Mouse (Mus musculus): ENCODE results near the gene Kcnk10. TPM values are rescaled to one million over a fixed set of nuclear protein-coding genes. Genes with fewer than 3 reads are reported as not detected.

Gene Kcnk10
- total and polyA plus RNA-seq, 2 experiments from 2014 or later: 31.5 to 39.9 TPM

DNA sequence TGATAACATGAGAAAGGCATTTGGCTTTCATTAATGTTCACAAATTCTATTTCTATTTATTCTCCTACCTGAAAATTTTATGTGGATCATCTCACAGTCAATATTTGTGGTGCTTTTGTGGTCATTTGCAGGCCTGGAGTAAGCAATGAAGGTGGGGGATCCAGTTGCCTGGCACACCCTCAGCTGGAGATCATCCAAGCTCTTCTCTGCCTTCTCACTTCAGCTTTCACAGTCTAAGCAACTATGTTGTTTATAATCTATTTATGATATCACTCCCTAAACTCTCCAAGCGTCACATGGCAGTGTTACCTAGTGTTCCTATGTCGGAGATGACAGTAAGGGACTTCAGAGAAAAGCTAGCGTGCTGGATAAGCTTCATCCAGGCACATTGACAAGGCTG, 18.1 kb downstream of the Kcnk10 start:
- 0 out of 2 replicates have a peak, but pooled peaks cover 5% of the 10 kb centered on the region for H3K4me1 ChIP-seq (ENCODE audit: insufficient read depth, low read length)
- no peak overlapping the region for H3K4me3 ChIP-seq (ENCODE audit: low read length)
- DNase-seq (ENCODE audit: low spot score): no peak
- no peak for ATAC-seq
- 74% methylated on average over 3 of the region's 3 CpGs for WGBS
- no peak overlapping the region for H3K4me2 ChIP-seq (ENCODE audit: low read depth, low read length)
- H3K9ac ChIP-seq (replicated peaks; ENCODE audit: low read length): no peak overlapping the region
- H3K27ac ChIP-seq: no peak overlapping the region
- no peaks in the 10 kb centered on the region for H3K36me3 ChIP-seq (ENCODE audit: insufficient read depth, low read length)
- no peaks in the 10 kb centered on the region for H3K27me3 ChIP-seq (ENCODE audit: insufficient read depth, low read length)
- TF ChIP-seq CTCF (IDR thresholded peaks at IDR 0.05; ENCODE audit: low read depth): no peak
- no peaks in the 10 kb centered on the region for H3K9me3 ChIP-seq (ENCODE audit: low read length)

DNA sequence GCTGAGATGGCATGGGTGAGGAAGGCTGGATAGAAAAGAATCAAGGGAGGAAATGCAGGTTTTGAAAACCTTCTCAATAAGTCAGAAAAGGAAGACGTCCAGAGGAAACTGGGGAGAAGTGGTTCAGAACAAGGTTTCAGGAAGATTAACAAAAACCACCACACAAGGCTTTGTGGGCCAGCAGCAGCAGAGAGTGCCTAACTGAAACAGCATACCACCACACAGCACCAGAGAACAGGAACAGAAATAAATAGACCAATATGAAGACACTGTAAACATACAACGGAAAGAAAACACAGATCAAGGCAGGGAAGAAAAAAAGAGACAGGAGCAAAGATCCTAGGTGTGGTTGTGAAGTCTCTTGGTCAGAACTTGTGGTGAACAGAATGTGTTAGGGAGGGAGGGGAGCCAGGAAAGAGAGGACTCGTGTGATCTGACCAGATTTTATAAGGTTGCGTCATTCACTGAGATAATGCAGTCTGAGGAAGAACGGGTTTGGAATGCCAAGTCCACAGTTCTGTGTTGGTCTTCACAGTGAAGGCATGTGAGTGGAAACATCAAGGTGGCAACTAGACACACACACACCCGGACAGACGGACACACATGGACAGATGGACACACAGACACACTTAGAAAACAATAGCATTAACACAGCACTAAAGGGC, 21.0 kb downstream of the Kcnk10 start:
- H3K4me2 ChIP-seq (ENCODE audit: low read depth, low read length): no peak overlapping the region
- 79% methylated on average over 7 of the region's 7 CpGs for WGBS
- no peak for TF ChIP-seq CTCF (IDR thresholded peaks at IDR 0.05; ENCODE audit: low read depth)
- no peak overlapping the region for H3K9ac ChIP-seq (replicated peaks; ENCODE audit: low read length)
- ATAC-seq: no peak
- DNase-seq (ENCODE audit: low spot score): no peak
- no peak overlapping the region for H3K4me3 ChIP-seq (ENCODE audit: low read length)
- no peaks in the 10 kb centered on the region for H3K27me3 ChIP-seq (ENCODE audit: insufficient read depth, low read length)
- H3K36me3 ChIP-seq (ENCODE audit: insufficient read depth, low read length): no peaks in the 10 kb centered on the region
- H3K4me1 ChIP-seq (ENCODE audit: insufficient read depth, low read length): no peaks in the 10 kb centered on the region
- H3K27ac ChIP-seq: no peak overlapping the region
- no peaks in the 10 kb centered on the region for H3K9me3 ChIP-seq (ENCODE audit: low read length)

DNA sequence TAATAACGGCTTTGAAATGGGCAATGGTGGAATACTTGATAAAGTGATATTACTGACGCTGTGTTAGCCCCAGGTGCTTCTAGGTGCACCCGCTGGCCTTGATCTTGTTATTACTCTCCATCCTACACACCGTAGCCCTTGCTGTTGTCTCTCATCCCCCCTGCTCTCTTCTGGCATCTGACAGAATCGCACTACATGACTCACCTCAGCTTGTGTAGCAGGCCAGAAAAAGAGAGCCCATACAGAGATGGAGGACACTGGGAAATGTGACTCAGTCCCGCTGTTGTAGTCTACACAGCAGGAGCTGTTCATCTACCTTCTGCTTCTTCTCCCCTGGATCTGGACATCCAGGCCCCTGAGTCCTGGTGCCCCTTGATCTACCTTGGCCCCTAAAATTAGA, 28.1 kb downstream of the Kcnk10 start:
- Histone ChIP-seq H3K27me3 (ENCODE audit: insufficient read depth, low read length) (no peaks in the 10 kb centered on the region), H3K27ac (no peak overlapping the region), H3K36me3 (ENCODE audit: insufficient read depth, low read length) (no peaks in the 10 kb centered on the region), H3K9me3 (ENCODE audit: low read length) (no peaks in the 10 kb centered on the region), H3K9ac (replicated peaks; ENCODE audit: low read length) (no peak overlapping the region), H3K4me3 (ENCODE audit: low read length) (no peak overlapping the region), H3K4me2 (ENCODE audit: low read depth, low read length) (no peak overlapping the region), H3K4me1 (ENCODE audit: insufficient read depth, low read length) (no peaks in the 10 kb centered on the region)
- 91% methylated on average over 6 of the region's 6 CpGs for WGBS
- DNase-seq (ENCODE audit: low spot score): no peak
- no peak for ATAC-seq
- TF ChIP-seq CTCF (IDR thresholded peaks at IDR 0.05; ENCODE audit: low read depth): no peak

DNA sequence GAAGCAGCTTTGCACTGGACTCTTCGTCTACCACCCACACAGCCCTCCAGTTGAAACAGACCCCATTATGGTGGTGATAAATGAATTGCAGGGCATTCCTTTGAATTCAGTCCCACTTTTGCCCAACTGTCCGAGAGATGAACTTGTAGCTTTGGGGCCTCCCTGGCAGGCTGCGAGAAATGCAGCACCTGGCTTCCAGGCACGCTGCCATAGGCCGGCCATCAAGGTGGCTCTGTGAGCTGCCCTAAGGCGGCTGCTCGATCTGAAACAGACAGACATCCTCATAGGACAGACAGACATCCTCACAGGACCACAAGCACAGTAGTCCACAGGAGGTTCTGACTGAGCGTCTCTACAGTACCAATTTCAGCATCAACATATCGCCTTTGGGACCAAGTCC, 30.0 kb downstream of the Kcnk10 start:
- Histone ChIP-seq H3K27ac (no peak overlapping the region), H3K36me3 (ENCODE audit: insufficient read depth, low read length) (no peaks in the 10 kb centered on the region), H3K4me3 (ENCODE audit: low read length) (no peak overlapping the region), H3K9ac (replicated peaks; ENCODE audit: low read length) (no peak overlapping the region), H3K9me3 (ENCODE audit: low read length) (no peaks in the 10 kb centered on the region), H3K27me3 (ENCODE audit: insufficient read depth, low read length) (no peaks in the 10 kb centered on the region), H3K4me1 (ENCODE audit: insufficient read depth, low read length) (no peaks in the 10 kb centered on the region), H3K4me2 (ENCODE audit: low read depth, low read length) (no peak overlapping the region)
- ATAC-seq (no peak), DNase-seq (ENCODE audit: low spot score) (no peak)
- WGBS: 74% methylated on average over 9 of the region's 9 CpGs
- TF ChIP-seq CTCF (IDR thresholded peaks at IDR 0.05; ENCODE audit: low read depth): no peak

DNA sequence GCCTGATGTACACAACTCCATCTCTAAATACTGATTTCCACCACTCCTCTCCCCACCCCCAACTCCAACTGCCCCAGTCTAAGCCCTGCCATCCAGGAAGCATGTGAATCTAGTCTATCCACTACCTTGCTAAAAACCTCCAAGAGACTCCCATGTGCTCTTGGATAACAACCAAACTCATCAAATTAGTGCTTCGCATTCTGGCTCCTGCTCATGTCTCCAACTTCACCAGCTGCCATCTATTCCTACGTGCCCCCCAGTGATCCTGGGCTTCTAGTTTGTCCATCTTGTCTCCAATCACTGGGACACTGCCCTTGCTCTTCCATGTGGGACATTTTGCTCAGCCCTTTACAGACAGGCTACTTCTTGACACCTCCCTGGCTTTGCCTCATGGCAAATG, 32.2 kb downstream of the Kcnk10 start:
- Histone ChIP-seq H3K4me3 (ENCODE audit: low read length) (no peak overlapping the region), H3K4me1 (ENCODE audit: insufficient read depth, low read length) (no peaks in the 10 kb centered on the region), H3K27ac (no peak overlapping the region), H3K4me2 (ENCODE audit: low read depth, low read length) (no peak overlapping the region), H3K27me3 (ENCODE audit: insufficient read depth, low read length) (no peaks in the 10 kb centered on the region), H3K9ac (replicated peaks; ENCODE audit: low read length) (no peak overlapping the region), H3K36me3 (ENCODE audit: insufficient read depth, low read length) (no peaks in the 10 kb centered on the region), H3K9me3 (ENCODE audit: low read length) (no peaks in the 10 kb centered on the region)
- 49% methylated on average over 2 of the region's 2 CpGs for WGBS
- DNase-seq (ENCODE audit: low spot score) (peak; percentile 56), ATAC-seq (0 out of 2 replicates have a peak, but pooled peaks have one; percentile 38)
- TF ChIP-seq CTCF (IDR thresholded peaks at IDR 0.05; ENCODE audit: low read depth): no peak

DNA sequence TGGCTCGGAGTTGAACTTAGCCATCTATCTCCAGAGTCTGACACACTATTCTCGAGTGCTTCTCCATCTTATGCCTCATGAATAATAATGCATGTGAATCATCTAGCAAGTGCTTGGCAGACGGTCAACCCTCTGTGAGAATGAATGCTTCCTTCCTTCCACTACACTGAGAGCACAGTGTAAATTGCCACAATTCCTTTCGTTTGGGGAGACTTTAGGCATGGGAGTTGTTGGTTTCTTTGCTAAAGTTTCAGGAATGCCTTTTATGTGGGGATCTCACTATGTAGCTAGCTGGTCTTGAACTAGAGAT, 32.9 kb downstream of the Kcnk10 start:
- H3K4me1 ChIP-seq (ENCODE audit: insufficient read depth, low read length): no peaks in the 10 kb centered on the region
- H3K36me3 ChIP-seq (ENCODE audit: insufficient read depth, low read length): no peaks in the 10 kb centered on the region
- H3K9me3 ChIP-seq (ENCODE audit: low read length): no peaks in the 10 kb centered on the region
- no peak overlapping the region for H3K9ac ChIP-seq (replicated peaks; ENCODE audit: low read length)
- no peak overlapping the region for H3K27ac ChIP-seq
- no peak overlapping the region for H3K4me3 ChIP-seq (ENCODE audit: low read length)
- DNase-seq (ENCODE audit: low spot score) (peak; percentile 27), ATAC-seq (no peak)
- TF ChIP-seq CTCF (IDR thresholded peaks at IDR 0.05; ENCODE audit: low read depth): no peak
- H3K4me2 ChIP-seq (ENCODE audit: low read depth, low read length): no peak overlapping the region
- WGBS: 38% methylated on average over 4 of the region's 4 CpGs
- no peaks in the 10 kb centered on the region for H3K27me3 ChIP-seq (ENCODE audit: insufficient read depth, low read length)

DNA sequence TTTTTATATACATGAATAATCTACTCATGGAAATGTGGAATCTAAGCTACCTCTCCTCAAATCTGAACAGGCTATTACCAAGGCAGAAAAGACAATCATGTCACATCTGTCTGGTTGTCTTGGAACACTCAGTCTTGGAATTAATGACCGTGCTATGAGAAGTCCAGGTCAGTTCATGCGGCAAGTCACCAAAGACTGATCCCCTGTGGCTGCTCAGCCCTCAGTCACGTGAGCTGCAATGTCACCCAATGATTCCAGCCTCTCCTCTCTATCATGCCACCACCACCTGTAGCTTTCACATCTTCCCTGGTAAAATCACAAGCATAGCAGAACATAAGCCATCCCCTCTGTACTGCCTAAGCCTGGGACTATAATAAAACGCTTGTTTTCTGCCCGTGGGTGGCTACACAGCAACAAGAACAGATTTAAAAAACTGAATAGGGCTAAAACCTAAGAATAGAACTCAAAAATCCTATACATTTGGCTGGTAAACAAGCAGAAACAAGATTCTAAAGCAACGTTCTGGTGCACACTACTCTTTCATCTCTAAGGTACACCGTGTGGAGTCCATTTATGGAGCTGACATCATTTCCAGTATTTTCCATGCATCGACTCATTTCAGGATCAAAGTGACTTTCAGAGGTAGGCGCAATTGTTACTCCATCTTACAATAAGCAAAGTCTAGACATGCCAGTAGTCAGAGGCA, 33.4 kb downstream of the Kcnk10 start:
- Histone ChIP-seq H3K36me3 (ENCODE audit: insufficient read depth, low read length) (no peaks in the 10 kb centered on the region), H3K27ac (no peak overlapping the region), H3K4me3 (ENCODE audit: low read length) (no peak overlapping the region), H3K9me3 (ENCODE audit: low read length) (no peaks in the 10 kb centered on the region), H3K27me3 (ENCODE audit: insufficient read depth, low read length) (no peaks in the 10 kb centered on the region), H3K4me2 (ENCODE audit: low read depth, low read length) (no peak overlapping the region), H3K4me1 (ENCODE audit: insufficient read depth, low read length) (no peaks in the 10 kb centered on the region), H3K9ac (replicated peaks; ENCODE audit: low read length) (no peak overlapping the region)
- no peak for ATAC-seq
- TF ChIP-seq CTCF (IDR thresholded peaks at IDR 0.05; ENCODE audit: low read depth): no peak
- WGBS: 78% methylated on average over 9 of the region's 9 CpGs
- no peak for DNase-seq (ENCODE audit: low spot score)
